Mouse (Mus musculus): ENCODE measurements around the gene Slc11a2. TPM values are rescaled to one million over a fixed set of nuclear protein-coding genes. Genes with fewer than 3 reads are reported as not detected.

Gene Slc11a2
- total and polyA plus RNA-seq, 2 experiments from 2014 or later, result 17.6 to 36.8 TPM

- Histone ChIP-seq H3K9me3 (ENCODE audit: low read length) (no peaks in the 10 kb centered on the region), H3K27ac (ENCODE audit: low read depth, low read length) (no peak overlapping the region), H3K36me3 (ENCODE audit: insufficient read depth) (no peaks in the 10 kb centered on the region), H3K4me2 (ENCODE audit: low read depth) (no peak overlapping the region), H3K27me3 (ENCODE audit: insufficient read depth, low read length) (no peaks in the 10 kb centered on the region), H3K4me3 (ENCODE audit: low read depth, low read length) (no peak overlapping the region), H3K4me1 (ENCODE audit: insufficient read depth) (no peaks in the 10 kb centered on the region), H3K9ac (no peak overlapping the region)
- WGBS, result 65% methylated on average over 10 of the region's 10 CpGs
- DNase-seq (no peak), ATAC-seq (no peak)
- no peak for TF ChIP-seq CTCF (IDR thresholded peaks at IDR 0.05; ENCODE audit: low read depth)
These were observed 11.6 kb upstream of the Slc11a2 start for GRCm38 (mm10) chr15:100436518-100436917.

- no peak for TF ChIP-seq CTCF (IDR thresholded peaks at IDR 0.05; ENCODE audit: low read depth)
- Histone ChIP-seq H3K36me3 (ENCODE audit: insufficient read depth) (no peaks in the 10 kb centered on the region), H3K4me3 (ENCODE audit: low read depth, low read length) (no peak overlapping the region), H3K4me2 (ENCODE audit: low read depth) (no peak overlapping the region), H3K9me3 (ENCODE audit: low read length) (no peaks in the 10 kb centered on the region), H3K4me1 (ENCODE audit: insufficient read depth) (no peaks in the 10 kb centered on the region), H3K9ac (no peak overlapping the region), H3K27me3 (ENCODE audit: insufficient read depth, low read length) (no peaks in the 10 kb centered on the region), H3K27ac (ENCODE audit: low read depth, low read length) (no peak overlapping the region)
- DNase-seq, result no peak
- 82% methylated on average over 4 of the region's 4 CpGs for WGBS
- ATAC-seq, result no peak
These were observed 11.2 kb upstream of the Slc11a2 start for GRCm38 (mm10) chr15:100436112-100436511.

GRCm38 (mm10) chr15:100433234-100433633 is 8.4 kb upstream of the Slc11a2 start:
- Histone ChIP-seq H3K4me3 (ENCODE audit: low read depth, low read length) (no peak overlapping the region), H3K4me1 (ENCODE audit: insufficient read depth) (no peaks in the 10 kb centered on the region), H3K27me3 (ENCODE audit: insufficient read depth, low read length) (no peaks in the 10 kb centered on the region), H3K36me3 (ENCODE audit: insufficient read depth) (no peaks in the 10 kb centered on the region), H3K9me3 (ENCODE audit: low read length) (no peaks in the 10 kb centered on the region), H3K4me2 (ENCODE audit: low read depth) (no peak overlapping the region), H3K9ac (no peak overlapping the region), H3K27ac (ENCODE audit: low read depth, low read length) (no peak overlapping the region)
- no peak for ATAC-seq
- no peak for TF ChIP-seq CTCF (IDR thresholded peaks at IDR 0.05; ENCODE audit: low read depth)
- WGBS, result 76% methylated on average over 4 of the region's 4 CpGs
- no peak for DNase-seq

GRCm38 (mm10) chr15:100429959-100430565 is 5.2 kb upstream of the Slc11a2 start:
- Histone ChIP-seq H3K9ac (no peak overlapping the region), H3K27ac (ENCODE audit: low read depth, low read length) (no peak overlapping the region), H3K9me3 (ENCODE audit: low read length) (no peaks in the 10 kb centered on the region), H3K4me1 (ENCODE audit: insufficient read depth) (no peaks in the 10 kb centered on the region), H3K36me3 (ENCODE audit: insufficient read depth) (no peaks in the 10 kb centered on the region), H3K4me2 (ENCODE audit: low read depth) (no peak overlapping the region), H3K27me3 (ENCODE audit: insufficient read depth, low read length) (peaks cover 6% of the 10 kb centered on the region; the same call in 1 of the 2 replicates), H3K4me3 (ENCODE audit: low read depth, low read length) (no peak overlapping the region)
- TF ChIP-seq CTCF (IDR thresholded peaks at IDR 0.05; ENCODE audit: low read depth), result no peak
- DNase-seq (no peak), ATAC-seq (peak; percentile 40)
- 64% methylated on average over 11 of the region's 11 CpGs for WGBS

- Histone ChIP-seq H3K4me2 (ENCODE audit: low read depth) (no peak overlapping the region), H3K4me1 (ENCODE audit: insufficient read depth) (0 out of 2 replicates have a peak, but pooled peaks cover 2% of the 10 kb centered on the region), H3K36me3 (ENCODE audit: insufficient read depth) (no peaks in the 10 kb centered on the region), H3K9ac (no peak overlapping the region), H3K27me3 (ENCODE audit: insufficient read depth, low read length) (peaks cover 20% of the 10 kb centered on the region), H3K9me3 (ENCODE audit: low read length) (no peaks in the 10 kb centered on the region), H3K27ac (ENCODE audit: low read depth, low read length) (no peak overlapping the region), H3K4me3 (ENCODE audit: low read depth, low read length) (no peak overlapping the region)
- ATAC-seq (no peak), DNase-seq (no peak)
- WGBS, result 85% methylated on average over 13 of the region's 13 CpGs
- no peak for TF ChIP-seq CTCF (IDR thresholded peaks at IDR 0.05; ENCODE audit: low read depth)
These were observed 3.5 kb upstream of the Slc11a2 start for GRCm38 (mm10) chr15:100428296-100428905.

GRCm38 (mm10) chr15:100423916-100424315 is 956 bp downstream of the Slc11a2 start:
- no peak for DNase-seq
- Histone ChIP-seq H3K36me3 (ENCODE audit: insufficient read depth) (no peaks in the 10 kb centered on the region), H3K4me3 (ENCODE audit: low read depth, low read length) (peak overlapping the region; percentile 93; the same call in 1 of the 2 replicates), H3K4me2 (ENCODE audit: low read depth) (peak overlapping the region; percentile 93), H3K27me3 (ENCODE audit: insufficient read depth, low read length) (peaks cover 20% of the 10 kb centered on the region), H3K27ac (ENCODE audit: low read depth, low read length) (no peak overlapping the region), H3K9ac (peak overlapping the region; percentile 2; the same call in 1 of the 2 replicates), H3K9me3 (ENCODE audit: low read length) (no peaks in the 10 kb centered on the region), H3K4me1 (ENCODE audit: insufficient read depth) (peaks cover 12% of the 10 kb centered on the region; the same call in 1 of the 2 replicates)
- TF ChIP-seq CTCF (IDR thresholded peaks at IDR 0.05; ENCODE audit: low read depth), result no peak
- ATAC-seq, result no peak
- WGBS, result 4% methylated on average over 14 of the region's 14 CpGs
